Comparison of ENCODE assay signal across 8 mouse cellular contexts in genomic region chr11:120042141-120042838, GRCm38 (mm10). TPM values are rescaled to one million over a fixed set of nuclear protein-coding genes. Genes with fewer than 3 reads are reported as not detected.
DNase-seq lines count a peak whose midpoint lies in the region; ATAC-seq lines count a peak whose summit lies in the region.

No protein-coding gene starts in this region.

- no peaks in the 10 kb centered on the region for H3K36me3 ChIP-seq in midbrain, embryonic 12.5 days
- H3K36me3 ChIP-seq in midbrain, embryonic 14.5 days (ENCODE audit: control insufficient read depth, insufficient read depth, low read length): no peaks in the 10 kb centered on the region
- no peaks in the 10 kb centered on the region for H3K36me3 ChIP-seq in liver, embryonic 15.5 days (replicated peaks)
- H3K36me3 ChIP-seq in stomach, embryonic 14.5 days (ENCODE audit: control insufficient read depth, insufficient read depth, low read length): no peaks in the 10 kb centered on the region

- H3K27me3 ChIP-seq in midbrain, embryonic 12.5 days: peaks cover 8% of the 10 kb centered on the region; the same call in 1 of the 2 replicates
- H3K27me3 ChIP-seq in midbrain, embryonic 14.5 days (ENCODE audit: control insufficient read depth, insufficient read depth, low read length): no peaks in the 10 kb centered on the region
- peaks cover 28% of the 10 kb centered on the region for H3K27me3 ChIP-seq in liver, embryonic 15.5 days
- H3K27me3 ChIP-seq in stomach, embryonic 14.5 days (ENCODE audit: control insufficient read depth, insufficient read depth, low read length): no peaks in the 10 kb centered on the region

- 0 out of 2 replicates have a peak overlapping the region, but pooled peaks have one; percentile 1 for H3K9ac ChIP-seq in midbrain, embryonic 12.5 days (replicated peaks)
- no peak overlapping the region for H3K9ac ChIP-seq in midbrain, embryonic 14.5 days (replicated peaks; ENCODE audit: low read length)
- H3K9ac ChIP-seq in liver, embryonic 15.5 days: no peak overlapping the region
- no peak overlapping the region for H3K9ac ChIP-seq in stomach, embryonic 14.5 days (replicated peaks; ENCODE audit: low read depth, low read length)

- H3K9me3 ChIP-seq in midbrain, embryonic 12.5 days: no peaks in the 10 kb centered on the region
- H3K9me3 ChIP-seq in midbrain, embryonic 14.5 days (ENCODE audit: control insufficient read depth, low read length): no peaks in the 10 kb centered on the region
- no peaks in the 10 kb centered on the region for H3K9me3 ChIP-seq in liver, embryonic 15.5 days (replicated peaks)
- H3K9me3 ChIP-seq in stomach, embryonic 14.5 days (ENCODE audit: control insufficient read depth, low read depth, low read length): no peaks in the 10 kb centered on the region

- H3K4me2 ChIP-seq in midbrain, embryonic 12.5 days (replicated peaks): no peak overlapping the region
- H3K4me2 ChIP-seq in midbrain, embryonic 14.5 days (ENCODE audit: low read length): no peak overlapping the region
- H3K4me2 ChIP-seq in liver, embryonic 15.5 days: peak overlapping the region; percentile 19; the same call in 1 of the 2 replicates
- H3K4me2 ChIP-seq in stomach, embryonic 14.5 days (replicated peaks; ENCODE audit: low read depth, low read length): no peak overlapping the region

- WGBS in midbrain, embryonic 12.5 days: 78% methylated on average over 7 of the region's 7 CpGs
- 80% methylated on average over 7 of the region's 7 CpGs for WGBS in midbrain, embryonic 14.5 days
- 32% methylated on average over 7 of the region's 7 CpGs for WGBS in liver, embryonic 15.5 days (ENCODE audit: insufficient replicate concordance)
- 60% methylated on average over 7 of the region's 7 CpGs for WGBS in stomach, embryonic 14.5 days

- peaks cover 18% of the 10 kb centered on the region for H3K4me1 ChIP-seq in midbrain, embryonic 12.5 days
- H3K4me1 ChIP-seq in midbrain, embryonic 14.5 days (ENCODE audit: control insufficient read depth, insufficient read depth, low read length): peaks cover 18% of the 10 kb centered on the region
- H3K4me1 ChIP-seq in liver, embryonic 15.5 days (replicated peaks): peaks cover 20% of the 10 kb centered on the region
- peaks cover 11% of the 10 kb centered on the region for H3K4me1 ChIP-seq in stomach, embryonic 14.5 days (ENCODE audit: control insufficient read depth, insufficient read depth, low read length)

- H3K27ac ChIP-seq in midbrain, embryonic 12.5 days (replicated peaks): 0 out of 2 replicates have a peak overlapping the region, but pooled peaks have one; percentile 35
- H3K27ac ChIP-seq in midbrain, embryonic 14.5 days (replicated peaks; ENCODE audit: low read depth, low read length): no peak overlapping the region
- peak overlapping the region; percentile 70 for H3K27ac ChIP-seq in liver, embryonic 15.5 days (replicated peaks)
- peak overlapping the region; percentile 48; the same call in 1 of the 2 replicates for H3K27ac ChIP-seq in stomach, embryonic 14.5 days (ENCODE audit: low read length)

- peak; percentile 67 for DNase-seq in cerebellum, adult 9-11 months
- DNase-seq in cerebellum, postnatal 36 days: no peak
- no peak for DNase-seq in midbrain, embryonic 14.5 days
- no peak for DNase-seq in layer of hippocampus, adult 18-20 months (ENCODE audit: low spot score in 2 of 2)
- DNase-seq in c-Kit-positive CD71-positive TER-119-positive erythroid progenitor cells, embryonic 14.5 days (ENCODE audit: low spot score): no peak

- H3K4me3 ChIP-seq in midbrain, embryonic 12.5 days: no peak overlapping the region
- no peak overlapping the region for H3K4me3 ChIP-seq in midbrain, embryonic 14.5 days (replicated peaks; ENCODE audit: low read depth, low read length)
- H3K4me3 ChIP-seq in liver, embryonic 15.5 days (replicated peaks): no peak overlapping the region
- H3K4me3 ChIP-seq in stomach, embryonic 14.5 days (ENCODE audit: low read depth, low read length): no peak overlapping the region

- no peak for ATAC-seq in midbrain, embryonic 12.5 days (ENCODE audit: low FRiP score, low read depth)
- ATAC-seq in midbrain, embryonic 14.5 days (ENCODE audit: low FRiP score, low TSS enrichment): no peak
- ATAC-seq in liver, embryonic 15.5 days (ENCODE audit: insufficient read depth): no peak
- no peak for ATAC-seq in stomach, embryonic 14.5 days (ENCODE audit: insufficient number of reproducible peaks, insufficient read depth, low FRiP score, low read depth)

RNA-seq across cellular contexts. Expression of gene Aatk, which starts 4.7 kb away (rescaled TPM):
- 7.7 and 8.8 TPM in 2 replicates for polyA plus RNA-seq in midbrain, embryonic 12.5 days (2016; fragmentation: Nextera tagmentation; extraction: Ambion mirVana)
- 34.6 and 36.1 TPM in 2 replicates for polyA plus RNA-seq in midbrain, embryonic 14.5 days (2014; fragmentation: Nextera tagmentation; extraction: Ambion mirVana)
- 0.59 and 0.68 TPM in 2 replicates for polyA plus RNA-seq in liver, embryonic 15.5 days (2015; fragmentation: Nextera tagmentation; extraction: Ambion mirVana)
- polyA plus RNA-seq in stomach, embryonic 14.5 days (2014; fragmentation: Nextera tagmentation; extraction: Ambion mirVana): 3.5 and 4.1 TPM in 2 replicates
- total RNA-seq in layer of hippocampus, adult 18-20 months (2021): 100 to 1,000 TPM; 205 to 215 TPM

RNA-seq across cellular contexts. Expression of gene Cep131, which starts 44.3 kb away (rescaled TPM):
- polyA plus RNA-seq in midbrain, embryonic 12.5 days (2016; fragmentation: Nextera tagmentation; extraction: Ambion mirVana): 52.6 and 54.4 TPM in 2 replicates
- 27.6 and 31.9 TPM in 2 replicates for polyA plus RNA-seq in midbrain, embryonic 14.5 days (2014; fragmentation: Nextera tagmentation; extraction: Ambion mirVana)
- 4.2 and 4.6 TPM in 2 replicates for polyA plus RNA-seq in liver, embryonic 15.5 days (2015; fragmentation: Nextera tagmentation; extraction: Ambion mirVana)
- polyA plus RNA-seq in stomach, embryonic 14.5 days (2014; fragmentation: Nextera tagmentation; extraction: Ambion mirVana): 18.7 and 20.1 TPM in 2 replicates
- total RNA-seq in layer of hippocampus, adult 18-20 months (2021): 10 to 100 TPM; 31.7 to 32.5 TPM

RNA-seq across cellular contexts. Expression of gene Tepsin, which starts 56.2 kb away (rescaled TPM):
- polyA plus RNA-seq in midbrain, embryonic 12.5 days (2016; fragmentation: Nextera tagmentation; extraction: Ambion mirVana): 20.8 and 22.9 TPM in 2 replicates
- polyA plus RNA-seq in midbrain, embryonic 14.5 days (2014; fragmentation: Nextera tagmentation; extraction: Ambion mirVana): 15.9 and 18.0 TPM in 2 replicates
- polyA plus RNA-seq in liver, embryonic 15.5 days (2015; fragmentation: Nextera tagmentation; extraction: Ambion mirVana): 6.0 and 7.6 TPM in 2 replicates
- 17.2 and 19.0 TPM in 2 replicates for polyA plus RNA-seq in stomach, embryonic 14.5 days (2014; fragmentation: Nextera tagmentation; extraction: Ambion mirVana)
- 10 to 100 TPM; 13.9 to 17.9 TPM for total RNA-seq in layer of hippocampus, adult 18-20 months (2021)

RNA-seq across cellular contexts. Expression of gene Ndufaf8, which starts 56.4 kb away (rescaled TPM):
- 56.8 and 57.4 TPM in 2 replicates for polyA plus RNA-seq in midbrain, embryonic 12.5 days (2016; fragmentation: Nextera tagmentation; extraction: Ambion mirVana)
- polyA plus RNA-seq in midbrain, embryonic 14.5 days (2014; fragmentation: Nextera tagmentation; extraction: Ambion mirVana): 61.2 and 61.3 TPM in 2 replicates
- 38.9 and 42.8 TPM in 2 replicates for polyA plus RNA-seq in liver, embryonic 15.5 days (2015; fragmentation: Nextera tagmentation; extraction: Ambion mirVana)
- 70.1 and 82.6 TPM in 2 replicates for polyA plus RNA-seq in stomach, embryonic 14.5 days (2014; fragmentation: Nextera tagmentation; extraction: Ambion mirVana)
- total RNA-seq in layer of hippocampus, adult 18-20 months (2021): 10 to 100 TPM; 38.6 to 39.3 TPM
